Mouse (Mus musculus) thymus, adult 2 months (tissue): ENCODE results near the gene Aldh3a2.

Source experiments
- CTCF ChIP-seq: fragments of 200-500 bp; IDR thresholded peaks from 2 replicates; pipeline ENCODE4 v1.5.1; 2012; ENCODE audit warnings: mild to moderate bottlenecking, control low read depth, low read length, moderate library complexity, borderline replicate concordance; ENCODE audit not compliant: control insufficient read depth, poor library complexity, insufficient read depth; ENCODE audit errors: extremely low read depth
- POLR2A ChIP-seq: fragments of 200-500 bp; IDR thresholded peaks from 2 replicates; pipeline ENCODE4 v1.6.1; 2012; ENCODE audit warnings: mild to moderate bottlenecking, low read length, control low read depth, moderate library complexity; ENCODE audit not compliant: control insufficient read depth, poor library complexity, insufficient read depth; ENCODE audit errors: extremely low read depth

DNA sequence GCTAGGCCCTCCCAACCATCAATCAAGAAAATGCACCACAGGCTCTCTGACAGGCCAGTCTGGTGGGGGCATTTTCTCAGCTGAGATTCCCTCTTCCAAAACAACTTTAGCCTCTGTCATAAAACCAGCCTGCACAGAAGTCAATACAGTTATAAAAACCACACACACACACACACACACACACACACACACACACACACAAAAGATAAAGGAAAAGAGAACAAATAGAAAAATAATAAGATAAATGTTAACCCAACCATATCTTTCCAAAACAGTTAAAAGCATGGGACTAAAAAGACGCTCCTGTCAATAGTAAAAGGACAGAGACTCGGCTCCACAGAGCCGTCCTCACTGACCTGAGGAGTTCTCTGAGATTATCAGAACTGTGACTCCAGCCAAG is 9.2 kb upstream of the Aldh3a2 start:
- no peak for TF ChIP-seq CTCF
- TF ChIP-seq POLR2A: no peak
